Mouse (Mus musculus): Measurements from ENCODE around the gene Lrsam1. TPM values are rescaled to one million over a fixed set of nuclear protein-coding genes. Genes with fewer than 3 reads are reported as not detected.
"Not testable (repeated sequence)": the region's sequence is repeated elsewhere in the genome, so short reads cannot be mapped to it uniquely, and the experiment has no call there.

Gene Lrsam1
- total RNA-seq (2014; rRNA removed) (37.9 and 50.0 TPM in 2 replicates), polyA plus RNA-seq (2015; fragmentation: Nextera tagmentation; extraction: Ambion mirVana) (19.5 and 22.1 TPM in 2 replicates)

GRCm38 (mm10) chr2:32961192-32961995 is at the start of gene Lrsam1, which contains the start of gene Rpl12:
Gene Lrsam1 (minus strand): TSS chr2:32961614.
Gene Rpl12 (plus strand): TSS chr2:32961559.
- ATAC-seq (peak; percentile 94), DNase-seq (ENCODE audit: low spot score) (peak; percentile 97)
- Histone ChIP-seq H3K4me2 (ENCODE audit: low read depth, low read length) (peak within 1 kb of the TSS; percentile 70), H3K4me3 (ENCODE audit: low read length) (peak within 1 kb of the TSS; percentile 61), H3K27ac (peak within 1 kb of the TSS; percentile 88), H3K4me1 (ENCODE audit: insufficient read depth, low read length) (peaks cover 14% of the 10 kb centered on the region), H3K9ac (replicated peaks; ENCODE audit: low read length) (peak within 1 kb of the TSS; percentile 81), H3K36me3 (ENCODE audit: insufficient read depth, low read length) (peaks cover 25% of the 10 kb centered on the region), H3K27me3 (ENCODE audit: insufficient read depth, low read length) (no peaks in the 10 kb centered on the region), H3K9me3 (ENCODE audit: low read length) (no peaks in the 10 kb centered on the region)
- no peak for TF ChIP-seq CTCF (IDR thresholded peaks at IDR 0.05; ENCODE audit: low read depth)
- WGBS: 2% methylated on average over 55 of the region's 55 CpGs

- not testable (repeated sequence) for H3K27ac ChIP-seq; ATAC-seq; H3K4me1 ChIP-seq (ENCODE audit: insufficient read depth, low read length); H3K4me2 ChIP-seq (ENCODE audit: low read depth, low read length); H3K27me3 ChIP-seq (ENCODE audit: insufficient read depth, low read length); H3K9me3 ChIP-seq (ENCODE audit: low read length); H3K4me3 ChIP-seq (ENCODE audit: low read length); DNase-seq (ENCODE audit: low spot score); H3K9ac ChIP-seq (replicated peaks; ENCODE audit: low read length)
- WGBS: 94% methylated on average over 4 of the region's 4 CpGs
- peaks cover 15% of the 10 kb centered on the region for H3K36me3 ChIP-seq (ENCODE audit: insufficient read depth, low read length)
- TF ChIP-seq CTCF (IDR thresholded peaks at IDR 0.05; ENCODE audit: low read depth): peak; percentile 42
These were observed 47.6 kb upstream of the Lrsam1 start for GRCm38 (mm10) chr2:33009055-33009454.

- peaks cover 21% of the 10 kb centered on the region for H3K36me3 ChIP-seq (ENCODE audit: insufficient read depth, low read length)
- H3K9ac ChIP-seq (replicated peaks; ENCODE audit: low read length): no peak overlapping the region
- 45% methylated on average over 5 of the region's 5 CpGs for WGBS
- no peak overlapping the region for H3K4me2 ChIP-seq (ENCODE audit: low read depth, low read length)
- no peak overlapping the region for H3K27ac ChIP-seq
- no peak for TF ChIP-seq CTCF (IDR thresholded peaks at IDR 0.05; ENCODE audit: low read depth)
- no peaks in the 10 kb centered on the region for H3K9me3 ChIP-seq (ENCODE audit: low read length)
- no peaks in the 10 kb centered on the region for H3K27me3 ChIP-seq (ENCODE audit: insufficient read depth, low read length)
- no peak for DNase-seq (ENCODE audit: low spot score)
- H3K4me1 ChIP-seq (ENCODE audit: insufficient read depth, low read length): no peaks in the 10 kb centered on the region
- no peak for ATAC-seq
- H3K4me3 ChIP-seq (ENCODE audit: low read length): no peak overlapping the region
These were observed 43.6 kb upstream of the Lrsam1 start for GRCm38 (mm10) chr2:33005041-33005440.

- no peak for TF ChIP-seq CTCF (IDR thresholded peaks at IDR 0.05; ENCODE audit: low read depth)
- Histone ChIP-seq H3K4me1 (ENCODE audit: insufficient read depth, low read length) (no peaks in the 10 kb centered on the region), H3K4me3 (ENCODE audit: low read length) (no peak overlapping the region), H3K9me3 (ENCODE audit: low read length) (no peaks in the 10 kb centered on the region), H3K27ac (no peak overlapping the region), H3K9ac (replicated peaks; ENCODE audit: low read length) (no peak overlapping the region), H3K4me2 (ENCODE audit: low read depth, low read length) (no peak overlapping the region), H3K36me3 (ENCODE audit: insufficient read depth, low read length) (peaks cover 21% of the 10 kb centered on the region), H3K27me3 (ENCODE audit: insufficient read depth, low read length) (no peaks in the 10 kb centered on the region)
- no peak for DNase-seq (ENCODE audit: low spot score)
- no peak for ATAC-seq
- 90% methylated on average over 7 of the region's 7 CpGs for WGBS
These were observed 40.7 kb upstream of the Lrsam1 start for GRCm38 (mm10) chr2:33002144-33002543.

GRCm38 (mm10) chr2:32999752-33000151 is 38.3 kb upstream of the Lrsam1 start:
- Histone ChIP-seq H3K27ac (no peak overlapping the region), H3K4me3 (ENCODE audit: low read length) (no peak overlapping the region), H3K36me3 (ENCODE audit: insufficient read depth, low read length) (0 out of 2 replicates have a peak, but pooled peaks cover 6% of the 10 kb centered on the region), H3K4me2 (ENCODE audit: low read depth, low read length) (no peak overlapping the region), H3K4me1 (ENCODE audit: insufficient read depth, low read length) (no peaks in the 10 kb centered on the region), H3K9ac (replicated peaks; ENCODE audit: low read length) (no peak overlapping the region), H3K27me3 (ENCODE audit: insufficient read depth, low read length) (no peaks in the 10 kb centered on the region), H3K9me3 (ENCODE audit: low read length) (no peaks in the 10 kb centered on the region)
- 94% methylated on average over 2 of the region's 2 CpGs for WGBS
- DNase-seq (ENCODE audit: low spot score): no peak
- no peak for ATAC-seq
- no peak for TF ChIP-seq CTCF (IDR thresholded peaks at IDR 0.05; ENCODE audit: low read depth)

- Histone ChIP-seq H3K4me3 (ENCODE audit: low read length) (no peak overlapping the region), H3K27ac (no peak overlapping the region), H3K27me3 (ENCODE audit: insufficient read depth, low read length) (no peaks in the 10 kb centered on the region), H3K9ac (replicated peaks; ENCODE audit: low read length) (no peak overlapping the region), H3K4me2 (ENCODE audit: low read depth, low read length) (no peak overlapping the region), H3K4me1 (ENCODE audit: insufficient read depth, low read length) (no peaks in the 10 kb centered on the region), H3K9me3 (ENCODE audit: low read length) (no peaks in the 10 kb centered on the region), H3K36me3 (ENCODE audit: insufficient read depth, low read length) (peaks cover 4% of the 10 kb centered on the region; the same call in 1 of the 2 replicates)
- no peak for DNase-seq (ENCODE audit: low spot score)
- ATAC-seq: no peak
- no peak for TF ChIP-seq CTCF (IDR thresholded peaks at IDR 0.05; ENCODE audit: low read depth)
- WGBS: 73% methylated on average over 4 of the region's 4 CpGs
These were observed 36.4 kb upstream of the Lrsam1 start for GRCm38 (mm10) chr2:32997792-32998191.

- Histone ChIP-seq H3K9me3 (ENCODE audit: low read length) (no peaks in the 10 kb centered on the region), H3K4me2 (ENCODE audit: low read depth, low read length) (no peak overlapping the region), H3K36me3 (ENCODE audit: insufficient read depth, low read length) (peaks cover 4% of the 10 kb centered on the region; the same call in 1 of the 2 replicates), H3K4me1 (ENCODE audit: insufficient read depth, low read length) (no peaks in the 10 kb centered on the region), H3K9ac (replicated peaks; ENCODE audit: low read length) (no peak overlapping the region), H3K4me3 (ENCODE audit: low read length) (no peak overlapping the region), H3K27me3 (ENCODE audit: insufficient read depth, low read length) (no peaks in the 10 kb centered on the region), H3K27ac (no peak overlapping the region)
- ATAC-seq (no peak), DNase-seq (ENCODE audit: low spot score) (peak; percentile 46)
- 34% methylated on average over 6 of the region's 6 CpGs for WGBS
- TF ChIP-seq CTCF (IDR thresholded peaks at IDR 0.05; ENCODE audit: low read depth): no peak
These were observed 35.7 kb upstream of the Lrsam1 start for GRCm38 (mm10) chr2:32997081-32997480.
